Mouse (Mus musculus) liver, embryonic 14.5 days (tissue): Measurements from ENCODE around the gene Akt2. TPM values are rescaled to one million over a fixed set of nuclear protein-coding genes. Genes with fewer than 3 reads are reported as not detected.

Source experiments
- ATAC-seq: fragments of 200-750 bp; cut with Nextera tagmentation; 2 replicates; pipeline ENCODE4 v1.8.0; 2017; ENCODE audit warnings: moderate number of reproducible peaks, mild to moderate bottlenecking, moderate library complexity; ENCODE audit not compliant: insufficient read depth
- DNase-seq, 3 experiments: peaks; one replicate each; pipeline ENCODE4 v3.0.0-alpha.2; 2012 to 2013; ENCODE audit warnings: low read depth in 3 of 3, low spot score in 3 of 3
- H3K27ac ChIP-seq: fragments of 300-500 bp; sonication (generic); 2 replicates; pipeline ENCODE4 v1.5.1; 2014; ENCODE audit warnings: moderate library complexity, mild to moderate bottlenecking, control low read depth, inconsistent platforms
- H3K27me3 ChIP-seq: fragments of 300-500 bp; sonication (generic); 2 replicates; pipeline ENCODE4 v1.6.1; 2014; ENCODE audit warnings: mild to moderate bottlenecking, low read length, moderate library complexity; ENCODE audit not compliant: control insufficient read depth, insufficient read depth
- H3K36me3 ChIP-seq: fragments of 300-500 bp; sonication (generic); replicated peaks from 2 replicates; pipeline ENCODE4 v1.6.1; 2014; ENCODE audit warnings: low read depth; ENCODE audit not compliant: control insufficient read depth, insufficient read depth
- H3K4me1 ChIP-seq, 2 experiments: fragments of 200-500 bp in 1 of 2; fragments of 300-500 bp in 1 of 2; sonication (generic) in 1 of 2; replicated peaks; 2 replicates each; pipeline ENCODE4 v1.6.1; 2012 to 2014; ENCODE audit warnings: antibody characterized with exemption in 1 of 2, inconsistent platforms in 1 of 2, low read length in 1 of 2; ENCODE audit not compliant: control insufficient read depth in 2 of 2, insufficient read depth in 2 of 2
- H3K4me2 ChIP-seq: fragments of 300-500 bp; sonication (generic); 2 replicates; pipeline ENCODE4 v1.6.1; 2014; ENCODE audit warnings: low read depth, mild to moderate bottlenecking, control low read depth, moderate library complexity
- H3K4me3 ChIP-seq, 2 experiments: fragments of 200-500 bp in 1 of 2; fragments of 300-500 bp in 1 of 2; sonication (generic) in 1 of 2; 2 replicates each; pipeline ENCODE4 v1.5.1; 2012 to 2014; ENCODE audit warnings: low read depth in 2 of 2, low read length in 2 of 2, mild to moderate bottlenecking in 2 of 2, control low read depth in 1 of 2, inconsistent platforms in 1 of 2, moderate library complexity in 1 of 2; ENCODE audit not compliant: insufficient read depth in 1 of 2
- H3K9ac ChIP-seq: fragments of 300-500 bp; sonication (generic); replicated peaks from 2 replicates; pipeline ENCODE4 v1.6.1; 2014; ENCODE audit warnings: mild to moderate bottlenecking, control low read depth, moderate library complexity
- H3K9me3 ChIP-seq: fragments of 300-500 bp; sonication (generic); 2 replicates; pipeline ENCODE4 v1.6.1; 2016; ENCODE audit warnings: low read length, mixed read lengths; ENCODE audit not compliant: control insufficient read depth
- CTCF ChIP-seq: IDR thresholded peaks from 2 replicates; pipeline ENCODE4 v1.5.1; 2016; ENCODE audit warnings: antibody characterized with exemption, low read depth, control low read depth
- EP300 ChIP-seq: IDR thresholded peaks from 2 replicates; pipeline ENCODE4 v1.6.1; 2016; ENCODE audit warnings: antibody characterized with exemption, low read depth
- WGBS: fragments of 180-500 bp; shearing (Covaris S2); extraction: QIAGEN DNeasy Blood & Tissue Kit; methylation state at CpG from one replicate; pipeline ENCODE4 v1.1.7; 2014; ENCODE audit not compliant: insufficient replicate concordance; 5-methylcytosine and 5-hydroxymethylcytosine counted together
- polyA plus RNA-seq, 2 experiments: library from polyadenylated mRNA; depleted of rRNA in 1 of 2; stranded (reverse) in 1 of 2; unstranded in 1 of 2; fragments of >200 nt; fragmentation: Nextera tagmentation in 1 of 2; extraction: Ambion mirVana in 1 of 2; gene quantifications; 2 replicates each; pipeline versions ENCODE4 v1.2.1 to v1.2.3; 2012 to 2014

The Akt2 gene
- polyA plus RNA-seq (2012; rRNA removed) (21.5 and 23.2 TPM in 2 replicates), polyA plus RNA-seq (2014; fragmentation: Nextera tagmentation; extraction: Ambion mirVana) (21.5 and 23.8 TPM in 2 replicates)

GRCm38 (mm10) chr7:27591266-27592216, at the start of gene Akt2:
Gene Akt2, plus strand, starts transcription at chr7:27591552.
- Histone ChIP-seq H3K4me3 (peak within 1 kb of the TSS; percentile 77 to 89), H3K36me3 (peaks cover 4% of the 10 kb centered on the region; the same call in 1 of the 2 replicates), H3K9me3 (no peaks in the 10 kb centered on the region), H3K4me1 (peaks cover 37 to 39% of the 10 kb centered on the region in 2 experiments), H3K4me2 (peak within 1 kb of the TSS; percentile 75), H3K27ac (peak within 1 kb of the TSS; percentile 94), H3K9ac (peak within 1 kb of the TSS; percentile 85), H3K27me3 (no peaks in the 10 kb centered on the region)
- TF ChIP-seq EP300 (no peak; the same call in 1 of the 2 replicates), CTCF (no peak)
- ATAC-seq (peak; percentile 80), DNase-seq (peak; percentile 80 to 89 (median 81))
- WGBS = under 1% methylated on average over 60 of the region's 71 CpGs

GRCm38 (mm10) chr7:27541922-27542321, 49.4 kb upstream of the Akt2 start:
- TF ChIP-seq EP300 (no peak), CTCF (no peak)
- 53% methylated on average over 5 of the region's 5 CpGs for WGBS
- Histone ChIP-seq H3K9ac (peak overlapping the region; percentile 91), H3K4me3 (peak overlapping the region; percentile 81 to 83), H3K9me3 (no peaks in the 10 kb centered on the region), H3K4me1 (peaks cover 58 to 60% of the 10 kb centered on the region in 2 experiments), H3K4me2 (peak overlapping the region; percentile 96), H3K27ac (peak overlapping the region; percentile 72; the same call in 1 of the 2 replicates), H3K36me3 (peaks cover 5% of the 10 kb centered on the region), H3K27me3 (no peaks in the 10 kb centered on the region)
- ATAC-seq (no peak), DNase-seq (no peak)

GRCm38 (mm10) chr7:27542392-27543033, 48.8 kb upstream of the Akt2 start:
- DNase-seq = peak; percentile 64 to 66 (median 64)
- WGBS = 2% methylated on average over 30 of the region's 30 CpGs
- H3K36me3 ChIP-seq = peaks cover 2% of the 10 kb centered on the region
- peaks cover 52 to 54% of the 10 kb centered on the region in 2 experiments for H3K4me1 ChIP-seq
- H3K27ac ChIP-seq = peak overlapping the region; percentile 72
- peak overlapping the region; percentile 91 for H3K9ac ChIP-seq
- H3K9me3 ChIP-seq = no peaks in the 10 kb centered on the region
- H3K4me2 ChIP-seq = peak overlapping the region; percentile 96
- peak overlapping the region; percentile 81 to 83 for H3K4me3 ChIP-seq
- no peaks in the 10 kb centered on the region for H3K27me3 ChIP-seq
- TF ChIP-seq CTCF (no peak), EP300 (no peak)
- ATAC-seq = peak; percentile 68

GRCm38 (mm10) chr7:27543065-27543464, 48.3 kb upstream of the Akt2 start:
- TF ChIP-seq CTCF = no peak
- no peak for TF ChIP-seq EP300
- peak overlapping the region; percentile 96 for H3K4me2 ChIP-seq
- H3K4me1 ChIP-seq = peaks cover 47 to 49% of the 10 kb centered on the region in 2 experiments
- WGBS = 43% methylated on average over 6 of the region's 6 CpGs
- ATAC-seq (no peak), DNase-seq (no peak)
- peak overlapping the region; percentile 91 for H3K9ac ChIP-seq
- H3K36me3 ChIP-seq = peaks cover 2% of the 10 kb centered on the region
- H3K4me3 ChIP-seq = peak overlapping the region in 1 of 2 experiments; percentile 81; a peak in 2 of 4 replicates
- peak overlapping the region; percentile 72 for H3K27ac ChIP-seq
- H3K27me3 ChIP-seq = no peaks in the 10 kb centered on the region
- no peaks in the 10 kb centered on the region for H3K9me3 ChIP-seq

- Histone ChIP-seq H3K27ac (no peak overlapping the region), H3K9ac (no peak overlapping the region), H3K27me3 (no peaks in the 10 kb centered on the region), H3K4me3 (no peak overlapping the region), H3K9me3 (no peaks in the 10 kb centered on the region), H3K4me1 (peaks cover 40 to 41% of the 10 kb centered on the region in 2 experiments), H3K4me2 (no peak overlapping the region), H3K36me3 (peaks cover 2% of the 10 kb centered on the region)
- DNase-seq = no peak
- ATAC-seq = no peak
- 73% methylated on average over 4 of the region's 4 CpGs for WGBS
- TF ChIP-seq CTCF = no peak
- no peak for TF ChIP-seq EP300
These were observed 47.5 kb upstream of the Akt2 start for GRCm38 (mm10) chr7:27543851-27544250.
